Mouse (Mus musculus) hindbrain, embryonic 15.5 days (tissue): ENCODE measurements around the gene Cdkn2c. TPM values are rescaled to one million over a fixed set of nuclear protein-coding genes. Genes with fewer than 3 reads are reported as not detected.
"Not testable (repeated sequence)": the region's sequence is repeated elsewhere in the genome, so short reads cannot be mapped to it uniquely, and the experiment has no call there.

Experiments used
- ATAC-seq: fragments of 200-750 bp; cut with Nextera tagmentation; 2 replicates; pipeline ENCODE4 v1.8.0; 2017; ENCODE audit warnings: low read depth, moderate number of reproducible peaks, moderate TSS enrichment; ENCODE audit not compliant: low FRiP score
- H3K27ac ChIP-seq: fragments of 300-500 bp; sonication (generic); replicated peaks from 2 replicates; pipeline ENCODE4 v1.5.1; 2015; ENCODE audit warnings: mild to moderate bottlenecking, inconsistent platforms
- H3K27me3 ChIP-seq: fragments of 300-500 bp; sonication (generic); 2 replicates; pipeline ENCODE4 v1.6.1; 2015; ENCODE audit warnings: control low read depth, inconsistent platforms
- H3K36me3 ChIP-seq: fragments of 300-500 bp; sonication (generic); 2 replicates; pipeline ENCODE4 v1.6.1; 2015; ENCODE audit warnings: control low read depth, inconsistent platforms
- H3K4me1 ChIP-seq: fragments of 300-500 bp; sonication (generic); replicated peaks from 2 replicates; pipeline ENCODE4 v1.6.1; 2015; ENCODE audit warnings: control low read depth, inconsistent platforms
- H3K4me2 ChIP-seq: fragments of 300-500 bp; sonication (generic); 2 replicates; pipeline ENCODE4 v1.6.1; 2015; ENCODE audit warnings: moderate library complexity, mild to moderate bottlenecking, inconsistent platforms
- H3K4me3 ChIP-seq: fragments of 300-500 bp; sonication (generic); 2 replicates; pipeline ENCODE4 v1.5.1; 2015; ENCODE audit warnings: mild to moderate bottlenecking, inconsistent platforms
- H3K9ac ChIP-seq: fragments of 300-500 bp; sonication (generic); 2 replicates; pipeline ENCODE4 v1.6.1; 2015; ENCODE audit warnings: inconsistent platforms
- H3K9me3 ChIP-seq: fragments of 300-500 bp; sonication (generic); 2 replicates; pipeline ENCODE4 v1.6.1; 2016; ENCODE audit warnings: control low read depth, inconsistent platforms
- WGBS: fragments of 180-500 bp; shearing (Covaris S2); methylation state at CpG from one replicate; pipeline ENCODE4 v1.1.7; 2015; 5-methylcytosine and 5-hydroxymethylcytosine counted together
- polyA plus RNA-seq: library from polyadenylated mRNA; unstranded; fragments of >200 nt; fragmentation: Nextera tagmentation; extraction: Ambion mirVana; gene quantifications from 2 replicates; pipeline ENCODE4 v1.2.1, GENCODE M21; 2015

Gene Cdkn2c
- polyA plus RNA-seq, result 3.9 and 4.7 TPM in 2 replicates

- peak within 1 kb of the TSS; percentile 83 for H3K27ac ChIP-seq
- peak; percentile 91 for ATAC-seq
- under 1% methylated on average over 64 of the region's 64 CpGs for WGBS
- no peaks in the 10 kb centered on the region for H3K9me3 ChIP-seq
- peaks cover 24% of the 10 kb centered on the region for H3K27me3 ChIP-seq
- H3K9ac ChIP-seq, result peak within 1 kb of the TSS; percentile 42
- peak within 1 kb of the TSS; percentile 49 for H3K4me3 ChIP-seq
- peaks cover 24% of the 10 kb centered on the region for H3K4me1 ChIP-seq
- no peaks in the 10 kb centered on the region for H3K36me3 ChIP-seq
- peak within 1 kb of the TSS; percentile 76 for H3K4me2 ChIP-seq
Measured at GRCm38 (mm10) chr4:109666461-109667269, at the start of gene Cdkn2c. Cdkn2c (minus strand) TSS chr4:109667189.

GRCm38 (mm10) chr4:109705349-109705748 lies 38.4 kb upstream of the Cdkn2c start:
- H3K9ac ChIP-seq, result no peak overlapping the region
- H3K4me1 ChIP-seq, result no peaks in the 10 kb centered on the region
- WGBS, result 91% methylated on average over 2 of the region's 2 CpGs

GRCm38 (mm10) chr4:109703568-109703967 lies 36.6 kb upstream of the Cdkn2c start:
- H3K27me3 ChIP-seq, result no peaks in the 10 kb centered on the region
- no peaks in the 10 kb centered on the region for H3K9me3 ChIP-seq
- no peak overlapping the region for H3K4me2 ChIP-seq
- no peaks in the 10 kb centered on the region for H3K4me1 ChIP-seq
- H3K9ac ChIP-seq, result no peak overlapping the region
- no peaks in the 10 kb centered on the region for H3K36me3 ChIP-seq
- no peak overlapping the region for H3K4me3 ChIP-seq
- ATAC-seq, result no peak
- no peak overlapping the region for H3K27ac ChIP-seq

More at GRCm38 (mm10) chr4:109705349-109705748, 38.4 kb upstream of the Cdkn2c start:
- Histone ChIP-seq H3K4me3 (no peak overlapping the region), H3K27ac (no peak overlapping the region), H3K9me3 (no peaks in the 10 kb centered on the region), H3K36me3 (no peaks in the 10 kb centered on the region), H3K4me2 (no peak overlapping the region), H3K27me3 (no peaks in the 10 kb centered on the region)
- no peak for ATAC-seq

GRCm38 (mm10) chr4:109700727-109701126 lies 33.7 kb upstream of the Cdkn2c start:
- not testable (repeated sequence) for H3K9me3 ChIP-seq, H3K9ac ChIP-seq, H3K4me3 ChIP-seq, H3K4me1 ChIP-seq, H3K27ac ChIP-seq, H3K27me3 ChIP-seq, H3K4me2 ChIP-seq, ATAC-seq, H3K36me3 ChIP-seq
- 89% methylated on average over 3 of the region's 3 CpGs for WGBS

- H3K4me3 ChIP-seq, result no peak overlapping the region
- no peak overlapping the region for H3K9ac ChIP-seq
- no peak for ATAC-seq
- no peaks in the 10 kb centered on the region for H3K27me3 ChIP-seq
- H3K27ac ChIP-seq, result no peak overlapping the region
- no peaks in the 10 kb centered on the region for H3K9me3 ChIP-seq
- no peak overlapping the region for H3K4me2 ChIP-seq
- no peaks in the 10 kb centered on the region for H3K36me3 ChIP-seq
- H3K4me1 ChIP-seq, result no peaks in the 10 kb centered on the region
Measured at GRCm38 (mm10) chr4:109692674-109693073, 25.7 kb upstream of the Cdkn2c start.

- WGBS, result 71% methylated on average over 2 of the region's 2 CpGs
Measured at GRCm38 (mm10) chr4:109683561-109683960, 16.6 kb upstream of the Cdkn2c start.

GRCm38 (mm10) chr4:109677221-109677620 lies 10.2 kb upstream of the Cdkn2c start:
- Histone ChIP-seq H3K4me1 (peaks cover 16% of the 10 kb centered on the region), H3K9me3 (no peaks in the 10 kb centered on the region), H3K36me3 (no peaks in the 10 kb centered on the region), H3K4me3 (peak overlapping the region; percentile 80), H3K9ac (peak overlapping the region; percentile 79), H3K27me3 (0 out of 2 replicates have a peak, but pooled peaks cover 3% of the 10 kb centered on the region), H3K27ac (peak overlapping the region; percentile 95), H3K4me2 (peak overlapping the region; percentile 66)
- 0% methylated on average over 3 of the region's 3 CpGs for WGBS
- ATAC-seq, result peak; percentile 12; the same call in 1 of the 2 replicates

More at GRCm38 (mm10) chr4:109683561-109683960, 16.6 kb upstream of the Cdkn2c start:
- no peaks in the 10 kb centered on the region for H3K9me3 ChIP-seq
- H3K27ac ChIP-seq, result no peak overlapping the region
- no peak for ATAC-seq
- H3K36me3 ChIP-seq, result peaks cover 6% of the 10 kb centered on the region; the same call in 1 of the 2 replicates
- no peak overlapping the region for H3K4me2 ChIP-seq
- no peak overlapping the region for H3K4me3 ChIP-seq
- H3K9ac ChIP-seq, result no peak overlapping the region
- no peaks in the 10 kb centered on the region for H3K27me3 ChIP-seq
- 0 out of 2 replicates have a peak, but pooled peaks cover 3% of the 10 kb centered on the region for H3K4me1 ChIP-seq

- Histone ChIP-seq H3K9ac (peak within 1 kb of the TSS; percentile 79), H3K27me3 (0 out of 2 replicates have a peak, but pooled peaks cover 3% of the 10 kb centered on the region), H3K36me3 (no peaks in the 10 kb centered on the region), H3K9me3 (no peaks in the 10 kb centered on the region), H3K4me1 (peaks cover 16% of the 10 kb centered on the region), H3K4me3 (peak within 1 kb of the TSS; percentile 80), H3K4me2 (peak within 1 kb of the TSS; percentile 66), H3K27ac (peak within 1 kb of the TSS; percentile 95)
- WGBS, result 0% methylated on average over 103 of the region's 107 CpGs
- peak; percentile 98 for ATAC-seq
Measured at GRCm38 (mm10) chr4:109676218-109677215, 9.5 kb upstream of the Cdkn2c start, which contains the start of gene Faf1. Faf1 (plus strand) TSS chr4:109676588.

- H3K4me2 ChIP-seq, result no peak overlapping the region
- no peaks in the 10 kb centered on the region for H3K9me3 ChIP-seq
- WGBS, result 86% methylated on average over 2 of the region's 2 CpGs
- H3K4me1 ChIP-seq, result peaks cover 16% of the 10 kb centered on the region
- H3K27me3 ChIP-seq, result 0 out of 2 replicates have a peak, but pooled peaks cover 3% of the 10 kb centered on the region
- ATAC-seq, result no peak
- H3K9ac ChIP-seq, result no peak overlapping the region
- H3K27ac ChIP-seq, result no peak overlapping the region
- H3K4me3 ChIP-seq, result no peak overlapping the region
- H3K36me3 ChIP-seq, result no peaks in the 10 kb centered on the region
Measured at GRCm38 (mm10) chr4:109674097-109674496, 7.1 kb upstream of the Cdkn2c start.

GRCm38 (mm10) chr4:109671941-109672340 lies 5.0 kb upstream of the Cdkn2c start:
- ATAC-seq, result no peak
- peaks cover 1% of the 10 kb centered on the region; the same call in 1 of the 2 replicates for H3K4me1 ChIP-seq
- H3K27me3 ChIP-seq, result peaks cover 6% of the 10 kb centered on the region
- no peak overlapping the region for H3K27ac ChIP-seq
- H3K9ac ChIP-seq, result no peak overlapping the region
- no peaks in the 10 kb centered on the region for H3K9me3 ChIP-seq
- WGBS, result 95% methylated on average over 1 of the region's 1 CpGs
- no peak overlapping the region for H3K4me3 ChIP-seq
- H3K36me3 ChIP-seq, result no peaks in the 10 kb centered on the region
- H3K4me2 ChIP-seq, result no peak overlapping the region

GRCm38 (mm10) chr4:109670213-109670612 lies 3.2 kb upstream of the Cdkn2c start:
- H3K9me3 ChIP-seq, result no peaks in the 10 kb centered on the region
- H3K4me1 ChIP-seq, result peaks cover 19% of the 10 kb centered on the region
- no peak for ATAC-seq
- no peak overlapping the region for H3K9ac ChIP-seq
- WGBS, result 80% methylated on average over 2 of the region's 2 CpGs
- peaks cover 6% of the 10 kb centered on the region for H3K27me3 ChIP-seq
- H3K4me3 ChIP-seq, result no peak overlapping the region
- no peak overlapping the region for H3K4me2 ChIP-seq
- H3K36me3 ChIP-seq, result no peaks in the 10 kb centered on the region
- no peak overlapping the region for H3K27ac ChIP-seq
